Mouse (Mus musculus): ENCODE measurements at regions not wholly inside any gene's neighbourhood (a gene's known extent, or its start where the extent isn't known, plus 50 kb on each side); places are given as distances from the start of the nearest gene placed in this dataset.

DNA sequence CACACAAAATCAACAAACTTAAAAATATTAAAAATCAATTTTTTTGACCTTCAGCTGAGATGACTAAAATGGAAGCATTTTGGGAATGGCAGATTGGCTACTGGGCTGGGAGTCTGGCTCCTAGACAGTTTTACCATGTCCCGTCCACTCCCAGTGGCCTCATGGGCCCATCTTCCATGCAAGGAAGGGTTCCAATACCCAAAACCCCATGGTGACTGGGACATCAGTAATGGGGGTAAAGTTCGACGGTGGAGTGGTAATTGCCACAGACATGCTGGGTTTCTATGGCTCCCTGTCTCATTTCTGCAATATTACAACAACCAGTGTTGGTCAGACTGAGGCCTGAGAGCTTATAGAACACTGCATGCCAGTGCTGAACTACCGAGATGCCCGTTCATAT is 82.2 kb downstream of the Il20rb start:
- DNase-seq (ENCODE audit: low read depth, low spot score): no peak

DNA sequence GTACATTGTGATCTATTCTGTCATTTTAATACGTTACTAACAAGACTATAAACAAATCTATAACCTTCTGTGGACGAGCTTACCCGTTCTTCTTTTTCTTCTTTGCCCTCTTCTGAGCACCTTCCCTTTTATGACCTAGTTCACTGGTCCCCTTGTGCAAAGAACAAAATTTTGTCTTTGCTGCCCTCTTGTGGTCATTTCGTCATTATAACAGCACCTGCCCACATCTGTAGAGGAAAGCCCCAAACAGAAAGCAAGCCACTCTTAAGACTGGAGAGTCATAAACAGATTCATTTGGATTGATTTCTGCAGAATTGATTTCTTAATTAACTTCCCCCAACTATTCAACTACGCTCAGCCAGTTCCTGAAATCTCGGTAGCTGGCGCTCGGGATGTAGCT is 86.2 kb downstream of the Il20rb start:
- peak; percentile 58 for DNase-seq (ENCODE audit: low read depth, low spot score)

DNA sequence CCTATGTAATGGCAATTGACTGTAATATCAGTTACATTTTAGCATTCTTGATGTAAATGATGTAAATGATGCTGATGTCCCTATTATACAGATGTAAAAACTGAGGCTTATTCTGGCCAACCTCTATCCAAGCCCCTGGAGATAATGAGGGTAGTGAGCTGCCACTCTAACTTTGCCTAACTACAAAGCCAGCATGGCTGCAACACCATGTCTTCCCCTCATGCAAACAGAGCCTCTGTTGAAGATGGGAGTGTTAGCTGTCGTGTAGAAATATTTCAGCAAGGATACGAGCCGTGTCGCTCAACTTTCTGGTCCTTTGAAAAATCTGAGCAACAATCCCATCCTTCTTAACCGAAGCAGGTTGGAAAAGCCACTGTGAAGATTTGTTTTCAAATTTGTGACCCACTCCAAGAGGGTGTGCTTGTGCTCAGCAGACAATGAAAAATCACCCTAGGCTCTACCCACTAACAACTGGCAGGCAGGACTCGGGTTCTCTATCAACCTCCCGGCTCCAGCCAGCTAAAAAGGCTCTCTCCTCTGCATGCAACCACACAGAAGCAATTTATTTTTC is 90.2 kb downstream of the Il20rb start:
- DNase-seq (ENCODE audit: low read depth, low spot score): no peak

DNA sequence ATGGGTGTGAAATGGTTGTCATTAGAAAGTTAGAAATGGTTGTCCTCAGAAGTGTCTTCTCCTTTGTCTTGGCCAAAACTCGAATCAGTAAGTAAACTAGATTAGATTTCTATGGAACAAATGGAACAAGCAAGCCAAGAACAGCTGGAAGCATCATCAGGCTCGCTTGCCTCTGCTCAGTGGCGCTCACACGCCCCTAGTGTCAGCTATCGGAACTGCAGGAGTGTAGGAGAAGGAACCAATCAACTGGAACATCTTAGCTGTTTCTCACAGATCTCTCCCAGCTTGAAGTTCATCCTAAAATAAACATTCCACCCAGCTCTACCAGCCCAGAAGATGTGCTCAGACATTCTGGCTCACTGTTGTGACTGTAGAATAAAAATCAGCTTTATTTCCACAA is 90.9 kb downstream of the Il20rb start:
- peak; percentile 55 for DNase-seq (ENCODE audit: low read depth, low spot score)

DNA sequence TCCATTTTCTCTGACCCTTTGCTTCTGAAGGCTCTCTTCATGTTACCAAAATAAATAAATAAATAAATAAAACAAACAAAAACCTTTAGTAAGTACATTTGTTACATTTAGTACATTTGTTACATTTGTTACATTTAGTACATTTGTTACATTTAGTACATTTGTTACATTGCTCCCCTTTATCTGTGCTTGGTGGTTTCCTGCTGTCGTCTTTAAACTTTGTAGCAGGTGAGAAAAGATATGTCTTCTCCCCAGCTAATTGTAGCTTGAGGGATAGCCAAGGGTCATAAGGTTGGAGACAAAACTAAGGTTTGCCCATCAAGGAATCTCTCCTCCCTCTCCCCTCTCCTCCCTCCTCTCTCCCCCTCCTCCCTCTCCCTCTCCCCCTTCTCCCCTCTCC is 92.0 kb downstream of the Il20rb start:
- no peak for DNase-seq (ENCODE audit: low read depth, low spot score)

DNA sequence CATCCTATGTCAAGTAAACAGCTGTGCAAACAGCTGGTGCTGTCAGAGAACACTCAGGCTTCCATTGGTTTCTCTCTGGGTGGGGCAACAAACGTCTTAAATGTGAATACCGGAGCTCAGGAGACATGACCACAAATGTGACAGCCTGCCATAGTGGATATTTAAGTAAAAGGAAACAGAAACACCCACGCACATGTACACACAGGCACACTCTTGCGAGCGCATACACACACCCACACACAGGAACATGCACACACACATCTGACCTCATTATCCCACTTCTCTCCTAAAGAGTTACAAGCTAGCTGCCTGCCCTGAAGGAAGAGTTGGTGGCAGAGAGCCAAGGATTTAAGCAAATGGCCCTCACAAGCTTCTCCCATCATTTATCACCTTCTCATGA is 92.4 kb downstream of the Il20rb start:
- DNase-seq (ENCODE audit: low read depth, low spot score): no peak

DNA sequence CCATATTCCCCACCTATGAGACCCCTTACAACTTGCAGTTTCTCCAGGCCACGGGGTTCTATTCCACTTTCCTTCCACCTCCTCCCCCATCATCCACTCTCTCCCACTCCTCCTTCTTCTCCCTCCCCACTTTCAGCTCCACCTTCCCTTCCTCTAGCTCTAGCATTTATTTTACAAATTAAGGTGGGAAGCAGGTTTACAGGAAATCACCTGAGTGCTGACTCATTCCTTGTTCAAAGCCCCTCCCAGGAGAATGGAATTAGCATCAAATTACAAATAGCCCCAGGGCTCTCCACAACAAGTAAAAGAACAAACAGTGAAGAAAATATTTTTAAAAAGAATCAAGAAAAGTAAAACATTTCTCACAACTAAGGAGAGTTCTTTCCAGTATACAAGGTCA is 94.3 kb downstream of the Il20rb start:
- DNase-seq (ENCODE audit: low read depth, low spot score): no peak

DNA sequence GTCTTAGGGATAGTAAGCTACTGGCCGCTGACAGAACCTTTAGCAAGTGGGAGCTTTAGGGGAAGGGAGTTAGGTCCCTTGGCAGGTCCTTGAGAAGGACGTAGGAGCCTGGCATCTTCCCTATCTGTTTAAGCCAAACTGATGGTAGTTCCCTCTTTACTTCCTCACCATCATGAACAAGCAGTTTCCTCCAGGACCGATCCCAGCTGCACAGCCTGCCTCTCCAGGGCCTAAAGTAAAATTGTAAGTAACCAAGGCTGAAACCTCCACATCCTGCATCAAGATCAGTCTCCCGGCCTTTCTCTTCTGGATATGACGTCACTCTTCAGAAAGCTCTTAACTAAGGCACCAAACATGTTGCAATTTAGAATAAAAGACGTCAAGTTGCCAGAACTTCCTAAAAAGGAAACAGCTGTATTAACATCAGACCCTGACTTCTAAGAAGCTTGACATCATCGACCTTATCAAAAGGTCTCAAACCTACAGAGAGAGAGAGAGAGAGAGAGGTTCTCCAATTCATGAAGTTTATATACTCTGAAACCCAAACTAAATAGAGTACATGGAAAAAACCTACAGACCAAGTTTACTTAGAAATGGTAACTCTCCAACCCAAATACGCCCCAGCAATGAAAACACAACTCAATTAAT is 94.9 kb downstream of the Il20rb start:
- no peak for DNase-seq (ENCODE audit: low read depth, low spot score)

DNA sequence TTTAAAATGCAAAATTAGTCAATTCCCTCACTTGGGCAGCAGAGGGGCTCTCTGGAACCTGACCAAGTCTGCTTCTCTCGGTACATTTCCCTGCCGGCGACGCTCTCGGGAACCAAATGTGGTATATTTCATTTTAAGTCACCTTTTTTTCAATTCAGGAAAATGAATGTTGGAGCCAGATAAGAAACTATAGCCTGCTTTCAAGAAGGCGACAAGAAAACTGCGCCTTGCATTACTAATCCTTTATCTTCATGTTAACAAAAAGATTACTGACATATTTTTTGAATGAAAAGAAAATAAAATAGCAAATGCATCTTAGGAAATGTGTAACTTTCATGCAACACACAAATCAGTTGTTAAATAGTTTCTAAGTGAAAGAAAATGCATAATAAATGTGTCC is 98.2 kb downstream of the Il20rb start:
- DNase-seq (ENCODE audit: low read depth, low spot score): no peak

DNA sequence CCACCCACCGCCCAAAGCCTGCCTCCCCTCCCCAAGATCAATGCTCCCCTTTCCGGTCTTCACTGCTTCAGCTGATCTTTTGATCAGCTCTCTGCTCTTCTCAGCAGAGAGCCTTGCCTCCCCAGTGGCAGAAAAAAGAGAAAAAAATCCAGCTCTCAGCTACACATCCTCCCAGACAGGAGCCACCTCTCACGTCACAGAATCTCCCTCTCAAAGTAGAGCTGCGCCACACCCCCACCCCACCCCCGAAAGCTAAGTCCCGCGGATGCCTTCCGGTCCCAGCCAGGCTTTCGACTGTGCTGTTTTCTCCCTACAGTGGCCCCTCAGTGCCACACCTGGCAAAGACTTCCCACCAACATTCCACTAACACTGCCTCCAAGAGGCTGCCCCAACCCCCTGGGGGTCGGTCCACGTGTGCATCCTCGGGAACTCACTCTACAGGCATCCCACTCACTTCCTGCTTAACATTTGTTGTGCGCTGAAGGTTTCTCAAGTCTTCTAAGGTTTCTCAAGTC is 99.4 kb downstream of the Il20rb start:
- DNase-seq (ENCODE audit: low read depth, low spot score): peak; percentile 14

DNA sequence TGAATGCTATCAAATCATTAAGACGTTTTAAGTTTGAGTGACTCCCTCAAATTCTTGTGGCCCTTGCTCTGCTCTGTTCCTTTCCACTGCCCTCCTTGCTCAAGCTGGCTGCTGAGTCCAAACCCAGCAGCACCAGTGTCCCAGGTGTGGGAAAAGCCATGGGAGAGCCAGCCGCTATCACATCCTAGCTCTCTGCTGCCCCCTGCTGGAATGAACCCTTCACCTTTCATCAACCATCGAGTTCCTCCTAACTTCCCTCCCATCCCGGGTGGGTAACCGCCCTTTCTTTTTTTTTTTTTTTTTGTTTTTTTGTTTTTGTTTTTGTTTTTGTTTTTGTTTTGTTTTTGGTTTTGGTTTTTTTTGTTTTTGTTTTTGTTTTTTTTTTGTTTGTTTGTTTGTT is 104.1 kb downstream of the Il20rb start:
- DNase-seq (ENCODE audit: low read depth, low spot score): peak; percentile 26

DNA sequence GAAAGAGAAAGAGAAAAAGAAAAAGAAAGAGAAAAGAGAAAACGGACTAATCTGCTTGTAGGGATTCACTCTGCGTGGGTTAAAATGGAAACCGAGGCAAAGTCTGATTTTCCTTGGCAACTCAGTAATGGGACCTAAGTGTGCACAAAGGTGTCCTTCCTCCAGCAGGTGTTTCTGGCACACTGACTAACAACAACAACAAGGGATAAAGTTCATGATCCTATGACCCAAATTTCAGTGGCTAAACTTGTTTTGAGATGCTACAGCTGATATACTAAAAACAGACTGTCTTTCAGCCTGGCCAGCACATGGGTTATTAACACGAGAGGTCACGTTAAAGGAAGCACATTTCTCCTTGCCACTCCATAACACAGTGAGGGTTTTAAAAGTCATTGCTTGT is 116.7 kb downstream of the Il20rb start:
- no peak for DNase-seq (ENCODE audit: low read depth, low spot score)

DNA sequence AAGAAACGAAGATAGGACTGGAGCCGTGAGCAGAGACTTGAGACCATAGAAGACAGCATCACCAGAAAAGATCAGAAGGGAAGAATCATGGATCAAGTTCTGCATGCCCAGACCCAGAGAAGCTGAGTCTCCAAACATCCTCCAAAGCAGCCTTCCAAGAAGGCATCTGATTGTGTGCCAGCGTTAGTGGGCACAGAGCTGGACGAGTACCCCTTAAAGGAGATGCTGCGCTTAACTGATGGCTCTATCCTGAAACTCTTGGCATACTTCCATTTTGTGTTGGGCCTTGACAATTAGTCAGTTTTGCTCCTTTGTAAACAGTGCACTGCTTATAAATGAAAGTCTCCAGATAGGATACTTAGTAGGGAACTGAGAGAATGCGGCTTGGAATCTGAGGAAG is 119.8 kb downstream of the Il20rb start:
- no peak for DNase-seq (ENCODE audit: low read depth, low spot score)

DNA sequence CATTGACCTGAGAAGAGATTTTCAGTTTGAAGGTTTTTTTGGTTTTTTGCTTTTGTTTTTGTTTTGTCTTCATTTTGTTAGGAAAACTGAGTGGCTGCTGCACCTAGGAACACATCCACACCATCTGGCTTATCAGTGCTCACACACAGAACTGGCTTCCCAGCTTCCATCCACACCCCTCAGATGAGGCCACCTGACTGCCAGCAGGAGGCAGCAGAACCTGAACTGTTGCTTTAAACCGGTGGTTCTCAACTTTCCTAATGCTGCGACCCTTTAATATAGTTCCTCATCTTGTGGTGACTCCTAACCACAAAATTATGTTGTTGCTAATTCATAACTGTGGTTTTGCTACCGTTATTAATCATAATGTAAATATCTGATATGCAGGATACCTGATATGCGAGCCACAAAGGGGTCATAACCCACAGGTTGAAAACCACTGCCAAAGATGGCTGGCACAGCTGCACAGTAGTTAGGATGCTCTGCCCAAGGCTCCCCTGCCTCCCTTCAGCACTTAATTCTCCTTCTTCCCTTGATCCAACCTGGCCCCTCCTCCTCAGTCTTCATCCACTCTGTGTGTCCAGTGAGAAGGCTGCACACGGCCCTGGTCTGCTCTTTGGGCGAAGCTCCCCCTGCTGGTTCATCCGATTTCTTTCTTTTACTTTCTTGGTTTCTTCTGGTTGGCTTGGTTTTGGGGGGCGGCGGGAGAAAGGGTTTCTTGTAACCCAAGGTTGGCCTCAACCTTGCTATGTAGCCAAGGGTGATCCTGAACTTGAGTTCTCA is 126.5 kb downstream of the Il20rb start:
- DNase-seq (ENCODE audit: low read depth, low spot score): peak; percentile 2

DNA sequence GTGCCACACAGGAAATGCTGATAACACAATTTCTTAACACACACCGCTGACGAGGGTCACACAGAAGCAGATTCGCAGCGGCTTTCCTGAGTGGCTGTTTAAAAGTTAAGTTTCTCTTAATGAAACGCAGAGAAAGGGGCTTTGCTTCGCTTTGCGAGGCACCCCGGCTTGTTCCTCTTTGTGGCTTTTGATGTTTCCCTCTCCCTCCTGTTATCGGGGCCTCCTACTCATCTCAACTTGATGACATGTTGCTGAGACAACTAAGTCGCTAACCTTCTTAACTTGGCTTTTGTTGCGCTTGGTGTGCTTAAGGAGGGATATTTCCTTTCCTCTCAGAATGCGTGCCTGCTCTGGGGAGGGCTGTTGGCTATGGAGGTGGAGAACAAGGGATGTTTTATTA is 129.0 kb downstream of the Il20rb start:
- DNase-seq (ENCODE audit: low read depth, low spot score): no peak

DNA sequence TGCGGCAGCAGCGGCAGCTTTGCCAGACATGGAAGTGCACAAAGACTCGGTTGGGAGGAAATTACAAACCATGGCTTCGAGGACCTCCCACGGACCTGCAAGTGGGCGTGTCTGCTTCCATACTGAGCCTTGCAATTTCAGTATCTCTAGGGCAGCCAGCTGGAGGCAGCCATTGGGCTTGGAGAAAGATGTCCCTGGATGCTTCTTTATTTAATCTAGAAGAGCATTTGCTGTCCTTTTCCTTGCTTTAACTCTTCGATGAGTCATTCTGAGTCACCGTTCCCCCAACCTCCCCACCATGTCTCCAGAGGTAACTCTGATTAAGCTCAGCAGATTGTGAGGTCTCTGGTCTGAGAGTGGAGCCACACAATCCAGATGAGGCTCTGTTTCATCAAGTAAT is 145.8 kb downstream of the Il20rb start:
- DNase-seq (ENCODE audit: low read depth, low spot score): no peak

DNA sequence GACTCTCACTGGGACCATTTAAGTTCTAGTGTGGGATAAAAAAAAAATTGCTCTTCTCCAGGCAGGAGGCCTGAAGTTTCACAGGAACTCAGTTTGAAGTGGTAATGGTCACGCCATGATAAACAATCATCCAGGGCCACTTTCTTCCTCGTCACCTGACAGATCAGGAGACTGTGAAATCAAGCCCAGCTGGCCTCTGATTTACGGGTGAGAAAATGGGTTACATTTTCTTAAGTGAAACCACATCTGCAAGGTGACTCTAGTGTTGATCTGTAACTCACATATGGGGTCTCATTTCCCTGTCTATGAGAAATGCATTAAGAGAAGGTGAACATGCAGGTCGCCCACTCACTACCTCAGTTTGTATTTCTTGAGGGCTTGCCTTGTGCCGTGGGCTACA is 178.8 kb downstream of the Il20rb start:
- no peak for DNase-seq (ENCODE audit: low read depth, low spot score)

DNA sequence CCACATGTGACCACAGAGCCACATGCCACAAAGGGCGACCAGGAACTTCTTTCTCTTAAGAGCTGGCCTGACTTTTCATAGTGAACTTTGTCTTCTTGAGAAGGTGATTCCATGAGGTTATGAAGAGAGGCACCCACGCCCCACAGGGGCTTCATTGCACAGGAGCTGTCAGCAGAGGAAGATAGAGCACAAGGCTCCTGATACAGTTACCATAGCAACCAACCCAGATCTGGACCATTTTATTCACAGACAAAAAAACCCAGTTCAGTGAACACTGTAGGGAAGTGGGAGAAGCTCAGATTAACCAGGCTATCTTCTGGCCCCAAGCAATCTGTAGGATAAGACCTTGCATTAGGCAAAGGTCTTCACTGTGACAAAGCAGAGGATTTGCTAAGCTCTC is 179.2 kb downstream of the Il20rb start:
- DNase-seq (ENCODE audit: low read depth, low spot score): no peak

DNA sequence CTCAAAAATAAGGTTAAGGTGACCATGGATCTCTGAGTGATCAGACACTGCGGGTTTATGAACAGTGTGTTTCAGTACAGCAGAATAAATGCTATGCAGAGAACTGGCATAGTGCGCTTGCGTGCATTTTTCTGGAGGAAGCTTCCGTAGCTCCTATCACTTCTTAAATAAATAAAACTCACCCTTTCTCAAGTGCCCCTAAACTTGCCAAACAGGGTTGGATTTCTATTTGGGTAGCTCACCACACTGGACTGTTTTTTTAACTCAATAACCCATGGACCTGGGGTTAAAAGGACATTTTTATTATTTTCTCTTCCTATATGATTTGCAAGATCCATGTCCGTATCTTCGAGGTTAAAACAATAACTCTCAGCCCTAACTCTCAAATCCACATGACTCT is 182.8 kb downstream of the Il20rb start:
- no peak for DNase-seq (ENCODE audit: low read depth, low spot score)

DNA sequence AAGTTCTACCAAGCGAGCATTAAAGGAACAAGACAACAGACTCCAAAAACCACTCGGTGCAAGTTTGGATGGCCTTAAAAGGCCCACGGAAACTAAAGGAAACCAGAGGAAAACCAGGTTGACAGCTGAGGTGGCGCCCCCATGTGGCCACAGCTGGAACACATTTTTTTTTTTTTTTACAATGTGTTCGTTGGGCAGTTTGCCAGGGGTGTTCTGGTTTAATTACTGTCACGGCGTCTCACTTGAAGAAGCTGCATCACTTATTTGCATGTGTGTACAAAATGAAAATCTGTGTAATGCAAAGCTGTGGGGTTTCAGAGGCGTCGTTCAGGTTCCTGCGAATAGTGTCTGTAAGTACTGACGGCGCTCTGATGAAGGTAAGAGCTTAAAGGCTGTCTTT is 185.0 kb downstream of the Il20rb start:
- DNase-seq (ENCODE audit: low read depth, low spot score): no peak

DNA sequence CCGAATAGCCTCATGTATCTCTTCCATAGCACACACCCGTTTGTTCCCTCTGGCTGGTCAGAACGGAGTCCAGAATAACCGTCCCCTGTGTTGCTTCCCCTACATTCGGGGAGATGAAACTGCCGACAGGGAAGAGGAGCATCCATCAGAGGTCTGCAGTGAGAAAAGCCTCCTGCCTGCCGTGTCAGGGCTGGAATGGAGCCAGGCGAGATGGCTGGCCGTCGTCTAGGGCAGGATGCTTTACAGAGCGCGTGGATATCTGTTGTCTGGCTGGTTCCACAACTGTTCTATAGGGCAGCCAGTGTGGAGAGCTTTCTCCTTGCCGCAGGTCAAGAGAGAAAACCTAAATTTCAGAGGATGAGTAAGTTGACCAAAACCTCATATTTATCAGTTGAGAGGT is 209.2 kb downstream of the Il20rb start:
- DNase-seq (ENCODE audit: low read depth, low spot score): no peak

DNA sequence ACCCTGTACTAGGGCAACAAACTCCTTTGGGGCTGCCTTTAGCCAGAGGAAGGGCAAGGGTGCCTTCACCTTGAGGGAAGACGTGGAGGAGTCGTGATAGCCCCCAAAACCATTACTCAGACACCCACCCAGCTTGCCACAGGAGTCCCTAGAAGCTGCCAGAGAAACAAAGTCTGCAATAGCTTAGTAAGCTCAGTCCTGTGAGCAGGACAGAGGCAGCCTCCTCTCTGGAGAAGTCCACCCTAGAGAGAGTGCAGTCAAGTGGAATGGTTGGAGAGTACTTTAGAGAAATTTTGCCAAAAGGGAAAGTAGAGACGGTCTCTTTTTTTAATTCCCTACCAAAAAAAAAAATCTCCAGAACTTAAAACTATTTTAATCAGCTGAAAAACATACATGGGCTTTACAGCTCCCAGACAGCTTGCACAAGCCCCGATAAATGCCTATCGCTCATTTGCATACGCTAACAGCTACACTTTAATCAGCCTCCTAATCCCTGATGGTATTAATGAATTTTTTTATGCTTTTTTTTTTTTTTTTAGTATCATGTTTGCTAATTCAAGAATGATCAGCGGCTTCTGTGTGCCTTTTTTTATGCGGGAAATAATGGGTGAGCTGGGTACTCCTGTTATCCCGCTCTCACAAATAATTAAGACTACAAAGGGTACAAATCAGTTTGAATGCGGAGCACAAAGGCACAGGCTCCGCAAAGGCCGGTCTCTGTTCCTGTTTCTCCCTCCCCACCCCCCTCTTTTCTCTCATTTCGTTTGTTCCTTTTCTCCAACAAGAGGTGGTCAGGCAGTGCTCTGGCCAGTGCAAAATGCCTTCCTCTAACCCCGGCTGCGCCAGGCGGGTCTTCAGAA is 219.8 kb downstream of the Il20rb start:
- no peak for DNase-seq (ENCODE audit: low read depth, low spot score)
